Mouse (Mus musculus) embryonic fibroblast, embryonic 13.5 days (primary cell): ENCODE results near the gene Ppp1r12b.

Source experiments
- CTCF ChIP-seq: IDR thresholded peaks from 2 replicates; pipeline ENCODE4 v1.5.1; 2011; ENCODE audit warnings: mild to moderate bottlenecking, control low read depth, low read length, moderate library complexity, borderline replicate concordance; ENCODE audit not compliant: insufficient read depth
- POLR2A ChIP-seq: IDR thresholded peaks from 2 replicates; pipeline ENCODE4 v1.6.1; 2011; ENCODE audit warnings: low read depth, mild to moderate bottlenecking, control low read depth, low read length, moderate library complexity

DNA sequence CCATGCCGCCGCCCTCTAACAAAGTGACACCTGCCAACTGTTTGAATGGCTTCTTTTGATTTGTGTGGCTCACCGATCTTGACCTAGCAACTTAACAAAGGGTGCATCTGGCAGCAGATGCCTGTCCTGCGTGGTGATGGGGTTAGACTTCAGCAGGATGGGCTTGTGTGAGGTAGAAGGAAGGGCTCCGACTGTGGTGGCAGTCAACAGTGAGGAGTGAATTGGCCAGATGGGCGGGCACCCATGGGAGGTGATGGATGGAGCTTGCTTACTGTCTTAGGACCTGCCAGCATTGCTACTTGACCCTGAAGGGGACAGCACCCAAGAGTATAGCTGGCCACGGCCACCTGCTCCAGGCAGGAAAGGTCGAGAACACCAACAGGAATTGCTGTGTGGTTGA is 241.6 kb downstream of the Ppp1r12b start:
- TF ChIP-seq CTCF (no peak), POLR2A (no peak)
